In the genomic region with DNA sequence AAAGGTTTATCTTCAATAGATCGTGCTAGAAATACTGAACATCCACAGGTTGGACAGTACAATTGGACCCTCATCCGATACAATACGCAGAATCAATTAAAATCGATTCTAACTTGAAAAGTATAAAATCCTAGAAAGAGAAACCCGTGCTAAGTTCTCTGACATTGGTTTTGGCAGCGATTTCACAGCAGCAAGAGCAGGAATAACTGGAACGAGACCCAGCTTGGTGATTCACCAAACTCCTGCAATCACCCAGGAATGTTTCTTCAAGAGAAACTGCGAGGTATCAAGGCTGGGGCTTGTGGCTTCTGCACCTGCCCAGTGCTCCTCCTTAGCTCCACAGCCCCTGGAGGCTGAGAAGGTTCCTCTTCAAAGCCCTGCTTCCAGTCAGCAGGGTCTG, we compare ENCODE assay signal across 11 mouse cellular contexts. TPM values are rescaled to one million over a fixed set of nuclear protein-coding genes. Genes with fewer than 3 reads are reported as not detected.
"Had no signal": no experiment of that assay in that cellular context is flagged by ENCODE, and none has a peak within 500 bp of the region (broad histone marks: within the 10 kb centered on the region; RNA-seq: fewer than 3 reads in every experiment).

No protein-coding gene starts in this region.

- DNase-seq: kidney, adult 9 months; kidney, postnatal 14 days; kidney, postnatal 4 days; lung, adult 2 months; retina, postnatal 1 day; thymus, adult 18-20 months; thymus, postnatal 36 days had no signal

- ATAC-seq: liver, embryonic 12.5 days; midbrain, embryonic 15.5 days had no signal

RNA-seq across cellular contexts. Expression of gene Adcy1, which starts 42.0 kb away (rescaled TPM):
- total RNA-seq: megakaryocyte, adult 5-6 weeks had no signal
- polyA plus RNA-seq: macrophage had no signal
